Mouse (Mus musculus): ENCODE measurements around the gene Col23a1. TPM values are rescaled to one million over a fixed set of nuclear protein-coding genes. Genes with fewer than 3 reads are reported as not detected.

Gene Col23a1
- polyA plus RNA-seq, 1 experiment from 2014 or later = 24.3 TPM

GRCm38 (mm10) chr11:51518585-51518984, 228.9 kb downstream of the Col23a1 start:
- WGBS = 89% methylated on average over 6 of the region's 6 CpGs
- H3K9me3 ChIP-seq = peaks cover 4% of the 10 kb centered on the region; the same call in 1 of the 2 replicates
- H3K36me3 ChIP-seq (replicated peaks) = peaks cover 20% of the 10 kb centered on the region
- H3K4me3 ChIP-seq = no peak overlapping the region
- H3K27ac ChIP-seq (replicated peaks) = no peak overlapping the region
- no peaks in the 10 kb centered on the region for H3K27me3 ChIP-seq (replicated peaks; ENCODE audit: low read depth, poor library complexity, severe bottlenecking)
- peaks cover 29% of the 10 kb centered on the region for H3K4me1 ChIP-seq
- DNase-seq (ENCODE audit: low spot score) = no peak

GRCm38 (mm10) chr11:51521440-51521839, 231.7 kb downstream of the Col23a1 start:
- H3K4me3 ChIP-seq = no peak overlapping the region

GRCm38 (mm10) chr11:51523215-51523614, 233.5 kb downstream of the Col23a1 start:
- no peak overlapping the region for H3K4me3 ChIP-seq
- H3K9me3 ChIP-seq = peaks cover 1% of the 10 kb centered on the region; the same call in 1 of the 2 replicates
- peak overlapping the region; percentile 76 for H3K27ac ChIP-seq (replicated peaks)
- peaks cover 16% of the 10 kb centered on the region for H3K36me3 ChIP-seq (replicated peaks)
- no peaks in the 10 kb centered on the region for H3K27me3 ChIP-seq (replicated peaks; ENCODE audit: low read depth, poor library complexity, severe bottlenecking)
- H3K4me1 ChIP-seq = peaks cover 61% of the 10 kb centered on the region
- peak; percentile 63 for DNase-seq (ENCODE audit: low spot score)

More at GRCm38 (mm10) chr11:51521440-51521839, 231.7 kb downstream of the Col23a1 start:
- no peak for DNase-seq (ENCODE audit: low spot score)
- Histone ChIP-seq H3K27ac (replicated peaks) (no peak overlapping the region), H3K27me3 (replicated peaks; ENCODE audit: low read depth, poor library complexity, severe bottlenecking) (no peaks in the 10 kb centered on the region), H3K36me3 (replicated peaks) (peaks cover 20% of the 10 kb centered on the region), H3K4me1 (peaks cover 44% of the 10 kb centered on the region), H3K9me3 (peaks cover 4% of the 10 kb centered on the region; the same call in 1 of the 2 replicates)
- 69% methylated on average over 3 of the region's 3 CpGs for WGBS

GRCm38 (mm10) chr11:51523625-51524024, 233.9 kb downstream of the Col23a1 start:
- WGBS = 39% methylated on average over 9 of the region's 9 CpGs
- no peaks in the 10 kb centered on the region for H3K27me3 ChIP-seq (replicated peaks; ENCODE audit: low read depth, poor library complexity, severe bottlenecking)
- peaks cover 61% of the 10 kb centered on the region for H3K4me1 ChIP-seq
- H3K9me3 ChIP-seq = no peaks in the 10 kb centered on the region
- H3K27ac ChIP-seq (replicated peaks) = peak overlapping the region; percentile 76
- DNase-seq (ENCODE audit: low spot score) = peak; percentile 54
- H3K36me3 ChIP-seq (replicated peaks) = peaks cover 12% of the 10 kb centered on the region
- H3K4me3 ChIP-seq = no peak overlapping the region

GRCm38 (mm10) chr11:51526631-51527161, 237.0 kb downstream of the Col23a1 start:
- H3K9me3 ChIP-seq = no peaks in the 10 kb centered on the region
- DNase-seq (ENCODE audit: low spot score) = no peak
- H3K27me3 ChIP-seq (replicated peaks; ENCODE audit: low read depth, poor library complexity, severe bottlenecking) = no peaks in the 10 kb centered on the region
- no peaks in the 10 kb centered on the region for H3K36me3 ChIP-seq (replicated peaks)
- H3K27ac ChIP-seq (replicated peaks) = 0 out of 2 replicates have a peak overlapping the region, but pooled peaks have one; percentile 11
- H3K4me1 ChIP-seq = peaks cover 65% of the 10 kb centered on the region
- WGBS = 69% methylated on average over 14 of the region's 14 CpGs
- no peak overlapping the region for H3K4me3 ChIP-seq

- Histone ChIP-seq H3K27me3 (replicated peaks; ENCODE audit: low read depth, poor library complexity, severe bottlenecking) (peaks cover 6% of the 10 kb centered on the region; the same call in 1 of the 2 replicates), H3K36me3 (replicated peaks) (no peaks in the 10 kb centered on the region), H3K27ac (replicated peaks) (peak overlapping the region; percentile 74), H3K4me3 (peak overlapping the region; percentile 33; the same call in 1 of the 2 replicates), H3K9me3 (no peaks in the 10 kb centered on the region), H3K4me1 (peaks cover 50% of the 10 kb centered on the region)
- DNase-seq (ENCODE audit: low spot score) = peak; percentile 85
- WGBS = 28% methylated on average over 11 of the region's 11 CpGs
These were observed 243.4 kb downstream of the Col23a1 start for GRCm38 (mm10) chr11:51533128-51533533.

- peaks cover 6% of the 10 kb centered on the region; the same call in 1 of the 2 replicates for H3K27me3 ChIP-seq (replicated peaks; ENCODE audit: low read depth, poor library complexity, severe bottlenecking)
- WGBS = 29% methylated on average over 2 of the region's 2 CpGs
- H3K27ac ChIP-seq (replicated peaks) = no peak overlapping the region
- peaks cover 62% of the 10 kb centered on the region for H3K4me1 ChIP-seq
- peak; percentile 62 for DNase-seq (ENCODE audit: low spot score)
- H3K4me3 ChIP-seq = no peak overlapping the region
- H3K9me3 ChIP-seq = no peaks in the 10 kb centered on the region
- no peaks in the 10 kb centered on the region for H3K36me3 ChIP-seq (replicated peaks)
These were observed 244.6 kb downstream of the Col23a1 start for GRCm38 (mm10) chr11:51534314-51534713.

- 24% methylated on average over 7 of the region's 7 CpGs for WGBS
- H3K4me3 ChIP-seq = no peak overlapping the region
- H3K27ac ChIP-seq (replicated peaks) = peak overlapping the region; percentile 61; the same call in 1 of the 2 replicates
- H3K4me1 ChIP-seq = peaks cover 76% of the 10 kb centered on the region
- H3K36me3 ChIP-seq (replicated peaks) = no peaks in the 10 kb centered on the region
- peaks cover 6% of the 10 kb centered on the region; the same call in 1 of the 2 replicates for H3K27me3 ChIP-seq (replicated peaks; ENCODE audit: low read depth, poor library complexity, severe bottlenecking)
- H3K9me3 ChIP-seq = no peaks in the 10 kb centered on the region
- peak; percentile 74 for DNase-seq (ENCODE audit: low spot score)
These were observed 248.7 kb downstream of the Col23a1 start for GRCm38 (mm10) chr11:51538388-51538787.

GRCm38 (mm10) chr11:51538919-51539758, 249.4 kb downstream of the Col23a1 start:
- Histone ChIP-seq H3K9me3 (no peaks in the 10 kb centered on the region), H3K36me3 (replicated peaks) (no peaks in the 10 kb centered on the region), H3K27ac (replicated peaks) (peak overlapping the region; percentile 81), H3K27me3 (replicated peaks; ENCODE audit: low read depth, poor library complexity, severe bottlenecking) (peaks cover 6% of the 10 kb centered on the region; the same call in 1 of the 2 replicates), H3K4me1 (peaks cover 76% of the 10 kb centered on the region), H3K4me3 (peak overlapping the region; percentile 17)
- WGBS = 42% methylated on average over 13 of the region's 13 CpGs
- peak; percentile 58 for DNase-seq (ENCODE audit: low spot score)

GRCm38 (mm10) chr11:51539759-51540282, 250.1 kb downstream of the Col23a1 start:
- peak overlapping the region; percentile 81; the same call in 1 of the 2 replicates for H3K27ac ChIP-seq (replicated peaks)
- H3K36me3 ChIP-seq (replicated peaks) = no peaks in the 10 kb centered on the region
- peaks cover 81% of the 10 kb centered on the region for H3K4me1 ChIP-seq
- peak overlapping the region; percentile 17; the same call in 1 of the 2 replicates for H3K4me3 ChIP-seq
- H3K27me3 ChIP-seq (replicated peaks; ENCODE audit: low read depth, poor library complexity, severe bottlenecking) = peaks cover 6% of the 10 kb centered on the region; the same call in 1 of the 2 replicates
- 13% methylated on average over 10 of the region's 10 CpGs for WGBS
- peak; percentile 96 for DNase-seq (ENCODE audit: low spot score)
- H3K9me3 ChIP-seq = no peaks in the 10 kb centered on the region

- WGBS = 18% methylated on average over 9 of the region's 9 CpGs
- H3K9me3 ChIP-seq = no peaks in the 10 kb centered on the region
- DNase-seq (ENCODE audit: low spot score) = peak; percentile 80
- H3K27me3 ChIP-seq (replicated peaks; ENCODE audit: low read depth, poor library complexity, severe bottlenecking) = no peaks in the 10 kb centered on the region
- no peak overlapping the region for H3K4me3 ChIP-seq
- H3K27ac ChIP-seq (replicated peaks) = peak overlapping the region; percentile 81
- no peaks in the 10 kb centered on the region for H3K36me3 ChIP-seq (replicated peaks)
- H3K4me1 ChIP-seq = peaks cover 87% of the 10 kb centered on the region
These were observed 252.7 kb downstream of the Col23a1 start for GRCm38 (mm10) chr11:51542424-51542823.

GRCm38 (mm10) chr11:51543487-51544050, 253.8 kb downstream of the Col23a1 start:
- 13% methylated on average over 7 of the region's 7 CpGs for WGBS
- Histone ChIP-seq H3K4me3 (peak overlapping the region; percentile 27; the same call in 1 of the 2 replicates), H3K9me3 (no peaks in the 10 kb centered on the region), H3K4me1 (peaks cover 83% of the 10 kb centered on the region), H3K36me3 (replicated peaks) (no peaks in the 10 kb centered on the region), H3K27me3 (replicated peaks; ENCODE audit: low read depth, poor library complexity, severe bottlenecking) (no peaks in the 10 kb centered on the region), H3K27ac (replicated peaks) (peak overlapping the region; percentile 81)
- peak; percentile 90 for DNase-seq (ENCODE audit: low spot score)

Data from embryonic facial prominence, embryonic 10.5 days (tissue).